ENCODE assay signal across 17 mouse cellular contexts in genomic region chr2:32500461-32500860, GRCm38 (mm10).
"Had no signal": no experiment of that assay in that cellular context is flagged by ENCODE, and none has a peak within 500 bp of the region (broad histone marks: within the 10 kb centered on the region; RNA-seq: fewer than 3 reads in every experiment).

No protein-coding gene starts in this region.

- DNase-seq: kidney, adult 2 months; kidney, postnatal 25 days; layer of hippocampus, adult 9-11 months; liver; lung, adult 2 months; lung, postnatal 36 days had no signal

- H3K27me3 ChIP-seq: limb, embryonic 13.5 days; liver, embryonic 12.5 days; liver, embryonic 15.5 days; midbrain, embryonic 13.5 days had no signal

- H3K36me3 ChIP-seq: limb, embryonic 10.5 days; limb, embryonic 13.5 days; liver, embryonic 12.5 days; liver, embryonic 15.5 days; midbrain, embryonic 10.5 days; midbrain, embryonic 13.5 days had no signal

- H3K9ac ChIP-seq: limb, embryonic 13.5 days; liver, embryonic 12.5 days; liver, embryonic 15.5 days; midbrain, embryonic 13.5 days had no signal

- H3K4me2 ChIP-seq: limb, embryonic 13.5 days; liver, embryonic 12.5 days; liver, embryonic 15.5 days; midbrain, embryonic 13.5 days had no signal

- H3K4me1 ChIP-seq: midbrain, embryonic 13.5 days had no signal

- H3K27ac ChIP-seq: kidney, postnatal 0 days; layer of hippocampus, adult 2 months; limb, embryonic 10.5 days; limb, embryonic 13.5 days; liver, embryonic 12.5 days; liver, embryonic 15.5 days; midbrain, embryonic 10.5 days; midbrain, embryonic 13.5 days had no signal

- H3K4me3 ChIP-seq: layer of hippocampus, adult 2 months; limb, embryonic 10.5 days; limb, embryonic 13.5 days; liver, embryonic 12.5 days; liver, embryonic 15.5 days; midbrain, embryonic 10.5 days; midbrain, embryonic 13.5 days; myocyte had no signal

- ATAC-seq: intestine, embryonic 16.5 days; liver, embryonic 12.5 days; midbrain, embryonic 13.5 days; midbrain, embryonic 16.5 days had no signal

- H3K9me3 ChIP-seq: liver, embryonic 15.5 days; midbrain, embryonic 13.5 days had no signal
